Mouse (Mus musculus) hindbrain, embryonic 13.5 days (tissue): ENCODE results near the gene Vstm2a. TPM values are rescaled to one million over a fixed set of nuclear protein-coding genes. Genes with fewer than 3 reads are reported as not detected.

ENCODE experiments used
- ATAC-seq: fragments of 200-750 bp; cut with Nextera tagmentation; 2 replicates; pipeline ENCODE4 v1.8.0; 2017; ENCODE audit warnings: moderate TSS enrichment; ENCODE audit not compliant: low FRiP score
- H3K27ac ChIP-seq: fragments of 300-500 bp; sonication (generic); 2 replicates; pipeline ENCODE4 v1.5.1; 2015; ENCODE audit warnings: inconsistent platforms, mild to moderate bottlenecking, moderate library complexity
- H3K27me3 ChIP-seq: fragments of 300-500 bp; sonication (generic); 2 replicates; pipeline ENCODE4 v1.6.1; 2015; ENCODE audit warnings: mild to moderate bottlenecking, inconsistent platforms
- H3K36me3 ChIP-seq: fragments of 300-500 bp; sonication (generic); 2 replicates; pipeline ENCODE4 v1.6.1; 2015; ENCODE audit warnings: mild to moderate bottlenecking, inconsistent platforms
- H3K4me1 ChIP-seq: fragments of 300-500 bp; sonication (generic); replicated peaks from 2 replicates; pipeline ENCODE4 v1.6.1; 2015; ENCODE audit warnings: inconsistent platforms
- H3K4me2 ChIP-seq: fragments of 300-500 bp; sonication (generic); 2 replicates; pipeline ENCODE4 v1.6.1; 2015; ENCODE audit warnings: inconsistent platforms, mild to moderate bottlenecking, moderate library complexity
- H3K4me3 ChIP-seq: fragments of 300-500 bp; sonication (generic); 2 replicates; pipeline ENCODE4 v1.5.1; 2015; ENCODE audit warnings: mild to moderate bottlenecking, inconsistent platforms
- H3K9ac ChIP-seq: fragments of 300-500 bp; sonication (generic); 2 replicates; pipeline ENCODE4 v1.6.1; 2015; ENCODE audit warnings: mild to moderate bottlenecking, inconsistent platforms
- H3K9me3 ChIP-seq: fragments of 300-500 bp; sonication (generic); 2 replicates; pipeline ENCODE4 v1.6.1; 2016; ENCODE audit warnings: inconsistent platforms
- WGBS: fragments of 180-500 bp; shearing (Covaris S2); methylation state at CpG from one replicate; pipeline ENCODE4 v1.1.7; 2015; 5-methylcytosine and 5-hydroxymethylcytosine counted together
- polyA plus RNA-seq: library from polyadenylated mRNA; unstranded; fragments of >200 nt; fragmentation: Nextera tagmentation; extraction: Ambion mirVana; gene quantifications from 2 replicates; pipeline ENCODE4 v1.2.1, GENCODE M21; 2015

Vstm2a gene
- polyA plus RNA-seq, result 46.3 and 53.0 TPM in 2 replicates

- Histone ChIP-seq H3K4me3 (peak within 1 kb of the TSS; percentile 65), H3K9me3 (no peaks in the 10 kb centered on the region), H3K4me2 (peak within 1 kb of the TSS; percentile 84), H3K36me3 (no peaks in the 10 kb centered on the region), H3K4me1 (peaks cover 28% of the 10 kb centered on the region), H3K9ac (peak within 1 kb of the TSS; percentile 78), H3K27me3 (peaks cover 36% of the 10 kb centered on the region), H3K27ac (peak within 1 kb of the TSS; percentile 77)
- ATAC-seq, result peak; percentile 86
- WGBS, result 0% methylated on average over 44 of the region's 44 CpGs
Measured at GRCm38 (mm10) chr11:16257473-16257921, at the start of gene Vstm2a. Gene Vstm2a (plus strand): TSS chr11:16257724.

GRCm38 (mm10) chr11:16257011-16257410, 513 bp upstream of the Vstm2a start:
- Histone ChIP-seq H3K9ac (peak overlapping the region; percentile 78), H3K9me3 (no peaks in the 10 kb centered on the region), H3K36me3 (no peaks in the 10 kb centered on the region), H3K4me1 (peaks cover 28% of the 10 kb centered on the region), H3K4me3 (peak overlapping the region; percentile 65), H3K4me2 (peak overlapping the region; percentile 84), H3K27me3 (peaks cover 36% of the 10 kb centered on the region), H3K27ac (peak overlapping the region; percentile 77)
- peak; percentile 2 for ATAC-seq
- WGBS, result 18% methylated on average over 7 of the region's 7 CpGs

GRCm38 (mm10) chr11:16258300-16258699, 776 bp downstream of the Vstm2a start:
- peak overlapping the region; percentile 78 for H3K9ac ChIP-seq
- peaks cover 36% of the 10 kb centered on the region for H3K27me3 ChIP-seq
- no peaks in the 10 kb centered on the region for H3K9me3 ChIP-seq
- H3K4me3 ChIP-seq, result peak overlapping the region; percentile 65
- H3K36me3 ChIP-seq, result no peaks in the 10 kb centered on the region
- no peak for ATAC-seq
- peak overlapping the region; percentile 84 for H3K4me2 ChIP-seq
- WGBS, result 25% methylated on average over 1 of the region's 1 CpGs
- H3K4me1 ChIP-seq, result peaks cover 32% of the 10 kb centered on the region
- H3K27ac ChIP-seq, result peak overlapping the region; percentile 77

- H3K27me3 ChIP-seq, result peaks cover 36% of the 10 kb centered on the region
- peak overlapping the region; percentile 66 for H3K9ac ChIP-seq
- H3K4me3 ChIP-seq, result peak overlapping the region; percentile 65
- H3K4me1 ChIP-seq, result peaks cover 35% of the 10 kb centered on the region
- peak overlapping the region; percentile 84 for H3K4me2 ChIP-seq
- 19% methylated on average over 9 of the region's 9 CpGs for WGBS
- ATAC-seq, result no peak
- H3K9me3 ChIP-seq, result no peaks in the 10 kb centered on the region
- H3K27ac ChIP-seq, result peak overlapping the region; percentile 13; the same call in 1 of the 2 replicates
- no peaks in the 10 kb centered on the region for H3K36me3 ChIP-seq
Measured at GRCm38 (mm10) chr11:16259876-16260275, 2.4 kb downstream of the Vstm2a start.

GRCm38 (mm10) chr11:16260764-16261578, 3.4 kb downstream of the Vstm2a start:
- peak; percentile 71 for ATAC-seq
- Histone ChIP-seq H3K4me3 (peak overlapping the region; percentile 65), H3K4me2 (peak overlapping the region; percentile 84), H3K27me3 (peaks cover 32% of the 10 kb centered on the region), H3K9me3 (no peaks in the 10 kb centered on the region), H3K36me3 (no peaks in the 10 kb centered on the region), H3K27ac (peak overlapping the region; percentile 40), H3K4me1 (peaks cover 35% of the 10 kb centered on the region), H3K9ac (peak overlapping the region; percentile 66)
- WGBS, result under 1% methylated on average over 40 of the region's 40 CpGs

GRCm38 (mm10) chr11:16268396-16268795, 10.9 kb downstream of the Vstm2a start:
- H3K9me3 ChIP-seq, result no peaks in the 10 kb centered on the region
- H3K27ac ChIP-seq, result no peak overlapping the region
- no peak overlapping the region for H3K9ac ChIP-seq
- H3K27me3 ChIP-seq, result no peaks in the 10 kb centered on the region
- peaks cover 3% of the 10 kb centered on the region; the same call in 1 of the 2 replicates for H3K36me3 ChIP-seq
- H3K4me1 ChIP-seq, result 0 out of 2 replicates have a peak, but pooled peaks cover 3% of the 10 kb centered on the region
- 79% methylated on average over 1 of the region's 1 CpGs for WGBS
- ATAC-seq, result no peak
- no peak overlapping the region for H3K4me2 ChIP-seq
- H3K4me3 ChIP-seq, result no peak overlapping the region

GRCm38 (mm10) chr11:16290381-16290780, 32.9 kb downstream of the Vstm2a start:
- H3K4me1 ChIP-seq, result no peaks in the 10 kb centered on the region
- no peak for ATAC-seq
- H3K4me3 ChIP-seq, result no peak overlapping the region
- no peaks in the 10 kb centered on the region for H3K9me3 ChIP-seq
- no peak overlapping the region for H3K27ac ChIP-seq
- no peaks in the 10 kb centered on the region for H3K36me3 ChIP-seq
- 93% methylated on average over 1 of the region's 1 CpGs for WGBS
- no peaks in the 10 kb centered on the region for H3K27me3 ChIP-seq
- H3K4me2 ChIP-seq, result no peak overlapping the region
- H3K9ac ChIP-seq, result no peak overlapping the region

GRCm38 (mm10) chr11:16292960-16293359, 35.4 kb downstream of the Vstm2a start:
- H3K9ac ChIP-seq, result no peak overlapping the region
- ATAC-seq, result no peak
- H3K36me3 ChIP-seq, result no peaks in the 10 kb centered on the region
- no peak overlapping the region for H3K4me2 ChIP-seq
- no peaks in the 10 kb centered on the region for H3K9me3 ChIP-seq
- H3K4me1 ChIP-seq, result no peaks in the 10 kb centered on the region
- WGBS, result 87% methylated on average over 4 of the region's 4 CpGs
- H3K27me3 ChIP-seq, result no peaks in the 10 kb centered on the region
- H3K27ac ChIP-seq, result no peak overlapping the region
- no peak overlapping the region for H3K4me3 ChIP-seq

GRCm38 (mm10) chr11:16296521-16296920, 39.0 kb downstream of the Vstm2a start:
- no peak overlapping the region for H3K4me2 ChIP-seq
- H3K4me1 ChIP-seq, result peaks cover 13% of the 10 kb centered on the region
- no peak overlapping the region for H3K27ac ChIP-seq
- H3K27me3 ChIP-seq, result no peaks in the 10 kb centered on the region
- no peaks in the 10 kb centered on the region for H3K9me3 ChIP-seq
- no peak overlapping the region for H3K9ac ChIP-seq
- H3K36me3 ChIP-seq, result no peaks in the 10 kb centered on the region
- no peak for ATAC-seq
- no peak overlapping the region for H3K4me3 ChIP-seq
- 80% methylated on average over 1 of the region's 1 CpGs for WGBS

GRCm38 (mm10) chr11:16299492-16299891, 42.0 kb downstream of the Vstm2a start:
- no peaks in the 10 kb centered on the region for H3K27me3 ChIP-seq
- no peaks in the 10 kb centered on the region for H3K36me3 ChIP-seq
- no peaks in the 10 kb centered on the region for H3K9me3 ChIP-seq
- no peak overlapping the region for H3K9ac ChIP-seq
- 53% methylated on average over 1 of the region's 1 CpGs for WGBS
- peak; percentile 79 for ATAC-seq
- H3K4me2 ChIP-seq, result no peak overlapping the region
- H3K4me1 ChIP-seq, result peaks cover 13% of the 10 kb centered on the region
- H3K27ac ChIP-seq, result 0 out of 2 replicates have a peak overlapping the region, but pooled peaks have one; percentile 45
- H3K4me3 ChIP-seq, result no peak overlapping the region

GRCm38 (mm10) chr11:16299960-16300359, 42.4 kb downstream of the Vstm2a start:
- H3K4me3 ChIP-seq, result no peak overlapping the region
- 51% methylated on average over 1 of the region's 1 CpGs for WGBS
- H3K9ac ChIP-seq, result no peak overlapping the region
- peak overlapping the region; percentile 45; the same call in 1 of the 2 replicates for H3K27ac ChIP-seq
- H3K4me2 ChIP-seq, result no peak overlapping the region
- H3K36me3 ChIP-seq, result no peaks in the 10 kb centered on the region
- H3K27me3 ChIP-seq, result no peaks in the 10 kb centered on the region
- ATAC-seq, result peak; percentile 66
- H3K9me3 ChIP-seq, result no peaks in the 10 kb centered on the region
- peaks cover 13% of the 10 kb centered on the region for H3K4me1 ChIP-seq

GRCm38 (mm10) chr11:16300709-16301108, 43.2 kb downstream of the Vstm2a start:
- no peaks in the 10 kb centered on the region for H3K36me3 ChIP-seq
- H3K4me2 ChIP-seq, result no peak overlapping the region
- H3K27me3 ChIP-seq, result no peaks in the 10 kb centered on the region
- H3K9ac ChIP-seq, result no peak overlapping the region
- H3K9me3 ChIP-seq, result no peaks in the 10 kb centered on the region
- 0 out of 2 replicates have a peak overlapping the region, but pooled peaks have one; percentile 12 for H3K27ac ChIP-seq
- H3K4me1 ChIP-seq, result peaks cover 13% of the 10 kb centered on the region
- peak; percentile 28; the same call in 1 of the 2 replicates for ATAC-seq
- WGBS, result 62% methylated on average over 2 of the region's 2 CpGs
- H3K4me3 ChIP-seq, result no peak overlapping the region
